Mouse (Mus musculus) lung, embryonic 14.5 days (tissue): ENCODE results near the gene Zfp978. TPM values are rescaled to one million over a fixed set of nuclear protein-coding genes. Genes with fewer than 3 reads are reported as not detected.
"Not testable (repeated sequence)": the region's sequence is repeated elsewhere in the genome, so short reads cannot be mapped to it uniquely, and the experiment has no call there.

Experiments used
- ATAC-seq: fragments of 200-750 bp; cut with Nextera tagmentation; 2 replicates; pipeline ENCODE4 v1.8.0; 2017; ENCODE audit warnings: mild to moderate bottlenecking, moderate TSS enrichment, moderate library complexity; ENCODE audit not compliant: insufficient read depth
- DNase-seq: peaks from one replicate; pipeline ENCODE4 v3.0.0-alpha.2; 2015
- H3K27ac ChIP-seq: fragments of 300-500 bp; sonication (generic); 2 replicates; pipeline ENCODE4 v1.5.1; 2014; ENCODE audit warnings: low read depth, mild to moderate bottlenecking, moderate library complexity
- H3K27me3 ChIP-seq: fragments of 300-500 bp; sonication (generic); 2 replicates; pipeline ENCODE4 v1.6.1; 2014; ENCODE audit warnings: low read length, control low read depth; ENCODE audit not compliant: insufficient read depth
- H3K36me3 ChIP-seq: fragments of 300-500 bp; sonication (generic); 2 replicates; pipeline ENCODE4 v1.6.1; 2014; ENCODE audit warnings: control low read depth; ENCODE audit not compliant: insufficient read depth
- H3K4me1 ChIP-seq: fragments of 300-500 bp; sonication (generic); 2 replicates; pipeline ENCODE4 v1.6.1; 2014; ENCODE audit warnings: antibody characterized with exemption, control low read depth; ENCODE audit not compliant: insufficient read depth
- H3K4me2 ChIP-seq: fragments of 300-500 bp; sonication (generic); 2 replicates; pipeline ENCODE4 v1.6.1; 2014; ENCODE audit warnings: mild to moderate bottlenecking
- H3K4me3 ChIP-seq: fragments of 300-500 bp; sonication (generic); 2 replicates; pipeline ENCODE4 v1.5.1; 2014; ENCODE audit warnings: low read depth, low read length
- H3K9ac ChIP-seq: fragments of 300-500 bp; sonication (generic); 2 replicates; pipeline ENCODE4 v1.6.1; 2014
- H3K9me3 ChIP-seq: fragments of 300-500 bp; sonication (generic); 2 replicates; pipeline ENCODE4 v1.6.1; 2016; ENCODE audit warnings: low read depth, low read length, control low read depth
- CTCF ChIP-seq: IDR thresholded peaks from 2 replicates; pipeline ENCODE4 v1.5.1; 2016; ENCODE audit warnings: antibody characterized with exemption, low read depth
- WGBS: fragments of 180-500 bp; shearing (Covaris S2); extraction: QIAGEN DNeasy Blood & Tissue Kit; methylation state at CpG from one replicate; pipeline ENCODE4 v1.1.7; 2014; 5-methylcytosine and 5-hydroxymethylcytosine counted together
- polyA plus RNA-seq: library from polyadenylated mRNA; unstranded; fragments of >200 nt; fragmentation: Nextera tagmentation; extraction: Ambion mirVana; gene quantifications from 2 replicates; pipeline ENCODE4 v1.2.1, GENCODE M21; 2014

The Zfp978 gene
- 0.21 TPM in 1 of 2 replicates, not detected in the other for polyA plus RNA-seq

- H3K4me1 ChIP-seq, H3K36me3 ChIP-seq, H3K9me3 ChIP-seq, H3K27ac ChIP-seq, DNase-seq, H3K27me3 ChIP-seq, H3K9ac ChIP-seq, H3K4me2 ChIP-seq, H3K4me3 ChIP-seq, ATAC-seq: not testable (repeated sequence)
- no CpG with 5 or more reads among the region's 6 CpGs for WGBS
Measured at GRCm38 (mm10) chr4:147361003-147361402, at the start of gene Zfp978. TSS of gene Zfp978 (plus strand) at chr4:147361303.

GRCm38 (mm10) chr4:147335036-147335690, 25.9 kb upstream of the Zfp978 start:
- not testable (repeated sequence) for ATAC-seq, H3K4me2 ChIP-seq, H3K4me1 ChIP-seq, H3K9ac ChIP-seq, DNase-seq, H3K4me3 ChIP-seq, H3K27me3 ChIP-seq, H3K36me3 ChIP-seq, H3K27ac ChIP-seq
- peaks cover 59% of the 10 kb centered on the region for H3K9me3 ChIP-seq
- WGBS, result 88% methylated on average over 2 of the region's 2 CpGs

- not testable (repeated sequence) for H3K4me3 ChIP-seq, ATAC-seq, H3K4me2 ChIP-seq, DNase-seq, H3K36me3 ChIP-seq, H3K9ac ChIP-seq, H3K4me1 ChIP-seq, H3K27ac ChIP-seq, H3K27me3 ChIP-seq
- H3K9me3 ChIP-seq, result peaks cover 60% of the 10 kb centered on the region
- WGBS, result 47% methylated on average over 1 of the region's 1 CpGs
Measured at GRCm38 (mm10) chr4:147335691-147336367, 25.3 kb upstream of the Zfp978 start.

GRCm38 (mm10) chr4:147336368-147337195, 24.5 kb upstream of the Zfp978 start:
- H3K9me3 ChIP-seq, result peaks cover 60% of the 10 kb centered on the region
- not testable (repeated sequence) for H3K36me3 ChIP-seq, DNase-seq

GRCm38 (mm10) chr4:147337520-147337919, 23.6 kb upstream of the Zfp978 start:
- ATAC-seq, H3K4me2 ChIP-seq, H3K4me1 ChIP-seq, H3K27me3 ChIP-seq, H3K4me3 ChIP-seq, H3K9ac ChIP-seq, H3K27ac ChIP-seq, DNase-seq, H3K36me3 ChIP-seq: not testable (repeated sequence)
- peaks cover 60% of the 10 kb centered on the region for H3K9me3 ChIP-seq
- 87% methylated on average over 2 of the region's 2 CpGs for WGBS

More at GRCm38 (mm10) chr4:147336368-147337195, 24.5 kb upstream of the Zfp978 start:
- not testable (repeated sequence) for H3K27ac ChIP-seq, H3K4me1 ChIP-seq, H3K4me2 ChIP-seq, H3K27me3 ChIP-seq, H3K9ac ChIP-seq, H3K4me3 ChIP-seq
- WGBS, result 64% methylated on average over 6 of the region's 6 CpGs
- ATAC-seq, result peak; percentile 47; the same call in 1 of the 2 replicates

- Histone ChIP-seq H3K27me3 (no peaks in the 10 kb centered on the region), H3K9me3 (peaks cover 59% of the 10 kb centered on the region)
- 65% methylated on average over 5 of the region's 5 CpGs for WGBS
Measured at GRCm38 (mm10) chr4:147338032-147338610, 23.0 kb upstream of the Zfp978 start.

GRCm38 (mm10) chr4:147338706-147339105, 22.4 kb upstream of the Zfp978 start:
- not testable (repeated sequence) for ATAC-seq, H3K36me3 ChIP-seq, H3K9ac ChIP-seq, H3K4me2 ChIP-seq, DNase-seq, H3K4me1 ChIP-seq, H3K4me3 ChIP-seq, H3K27ac ChIP-seq, H3K27me3 ChIP-seq
- 83% methylated on average over 3 of the region's 3 CpGs for WGBS
- H3K9me3 ChIP-seq, result peaks cover 62% of the 10 kb centered on the region

More at GRCm38 (mm10) chr4:147338032-147338610, 23.0 kb upstream of the Zfp978 start:
- no peak for DNase-seq
- Histone ChIP-seq H3K27ac (no peak overlapping the region), H3K9ac (no peak overlapping the region), H3K36me3 (no peaks in the 10 kb centered on the region), H3K4me2 (no peak overlapping the region), H3K4me3 (no peak overlapping the region), H3K4me1 (no peaks in the 10 kb centered on the region)
- no peak for TF ChIP-seq CTCF
- ATAC-seq, result no peak

- not testable (repeated sequence) for ATAC-seq, H3K4me1 ChIP-seq, H3K36me3 ChIP-seq, DNase-seq, H3K9ac ChIP-seq, H3K4me2 ChIP-seq, H3K27me3 ChIP-seq, H3K27ac ChIP-seq, H3K4me3 ChIP-seq
- 71% methylated on average over 7 of the region's 7 CpGs for WGBS
- peaks cover 59% of the 10 kb centered on the region for H3K9me3 ChIP-seq
Measured at GRCm38 (mm10) chr4:147339601-147340219, 21.4 kb upstream of the Zfp978 start.

- H3K4me3 ChIP-seq, H3K9ac ChIP-seq, ATAC-seq, DNase-seq, H3K4me2 ChIP-seq, H3K36me3 ChIP-seq, H3K27ac ChIP-seq, H3K4me1 ChIP-seq, H3K27me3 ChIP-seq: not testable (repeated sequence)
- H3K9me3 ChIP-seq, result peaks cover 58% of the 10 kb centered on the region
- 59% methylated on average over 3 of the region's 3 CpGs for WGBS
Measured at GRCm38 (mm10) chr4:147340236-147340635, 20.9 kb upstream of the Zfp978 start.
